Mouse (Mus musculus) heart, postnatal 0 days (tissue): ENCODE results near the gene Fam120c.

Source experiments
- CTCF ChIP-seq: IDR thresholded peaks from 2 replicates; pipeline ENCODE4 v1.5.1; 2016; ENCODE audit warnings: antibody characterized with exemption, control low read depth, low read depth
- EP300 ChIP-seq: IDR thresholded peaks from 2 replicates; pipeline ENCODE4 v1.6.1; 2016; ENCODE audit warnings: antibody characterized with exemption, low read depth

GRCm38 (mm10) chrX:151420791-151421190 lies 76.8 kb downstream of the Fam120c start:
- TF ChIP-seq CTCF (no peak), EP300 (no peak)
